Mouse (Mus musculus) midbrain, postnatal 0 days (tissue): Measurements from ENCODE around the gene Mettl2. TPM values are rescaled to one million over a fixed set of nuclear protein-coding genes. Genes with fewer than 3 reads are reported as not detected.

Experiments
- ATAC-seq: fragments of 200-750 bp; cut with Nextera tagmentation; 2 replicates; pipeline ENCODE4 v1.8.0; 2017; ENCODE audit warnings: moderate number of reproducible peaks, mild to moderate bottlenecking, moderate TSS enrichment, moderate library complexity; ENCODE audit not compliant: low FRiP score
- DNase-seq: peaks from one replicate; pipeline ENCODE4 v3.0.0-alpha.2; 2015; ENCODE audit warnings: low spot score
- H3K27ac ChIP-seq: fragments of 300-500 bp; sonication (generic); 2 replicates; pipeline ENCODE4 v1.5.1; 2014; ENCODE audit warnings: low read depth, mild to moderate bottlenecking, low read length, mixed read lengths
- H3K27me3 ChIP-seq: fragments of 300-500 bp; sonication (generic); 2 replicates; pipeline ENCODE4 v1.6.1; 2014; ENCODE audit warnings: low read length, control low read depth, mixed read lengths; ENCODE audit not compliant: insufficient read depth
- H3K36me3 ChIP-seq: fragments of 300-500 bp; sonication (generic); 2 replicates; pipeline ENCODE4 v1.6.1; 2014; ENCODE audit warnings: low read length, control low read depth, mixed read lengths; ENCODE audit not compliant: insufficient read depth
- H3K4me1 ChIP-seq: fragments of 300-500 bp; sonication (generic); 2 replicates; pipeline ENCODE4 v1.6.1; 2014; ENCODE audit warnings: mild to moderate bottlenecking, control low read depth, antibody characterized with exemption, low read length, mixed read lengths; ENCODE audit not compliant: insufficient read depth
- H3K4me2 ChIP-seq: fragments of 300-500 bp; sonication (generic); 2 replicates; pipeline ENCODE4 v1.6.1; 2014; ENCODE audit warnings: low read depth, mild to moderate bottlenecking, low read length, mixed read lengths; ENCODE audit not compliant: poor library complexity, severe bottlenecking
- H3K4me3 ChIP-seq: fragments of 300-500 bp; sonication (generic); 2 replicates; pipeline ENCODE4 v1.5.1; 2014; ENCODE audit warnings: low read depth, mild to moderate bottlenecking, low read length, moderate library complexity
- H3K9ac ChIP-seq: fragments of 300-500 bp; sonication (generic); replicated peaks from 2 replicates; pipeline ENCODE4 v1.6.1; 2014; ENCODE audit warnings: mild to moderate bottlenecking, low read length, moderate library complexity, mixed read lengths; ENCODE audit not compliant: poor library complexity, severe bottlenecking
- H3K9me3 ChIP-seq: fragments of 300-500 bp; sonication (generic); 2 replicates; pipeline ENCODE4 v1.6.1; 2016; ENCODE audit warnings: low read length, control low read depth
- CTCF ChIP-seq: IDR thresholded peaks from 2 replicates; pipeline ENCODE4 v1.5.1; 2016; ENCODE audit warnings: antibody characterized with exemption, mild to moderate bottlenecking
- WGBS: fragments of 180-500 bp; shearing (Covaris S2); extraction: QIAGEN DNeasy Blood & Tissue Kit; methylation state at CpG from one replicate; pipeline ENCODE4 v1.1.7; 2014; 5-methylcytosine and 5-hydroxymethylcytosine counted together
- polyA plus RNA-seq: library from polyadenylated mRNA; unstranded; fragments of >200 nt; fragmentation: Nextera tagmentation; extraction: Ambion mirVana; gene quantifications from 2 replicates; pipeline ENCODE4 v1.2.1, GENCODE M21; 2015
- total RNA-seq: library from RNA; depleted of rRNA; stranded (reverse); fragments of >200 nt; gene quantifications from 2 replicates; pipeline ENCODE4 v1.2.3, GENCODE M21; 2014

The Mettl2 gene
- total and polyA plus RNA-seq, 2 experiments from 2014 or later = 28.0 to 35.6 TPM

GRCm38 (mm10) chr11:105150691-105151090 lies 24.5 kb downstream of the Mettl2 start:
- H3K4me2 ChIP-seq = no peak overlapping the region
- H3K9me3 ChIP-seq = no peaks in the 10 kb centered on the region
- no peak overlapping the region for H3K9ac ChIP-seq
- DNase-seq (no peak), ATAC-seq (no peak)
- H3K27me3 ChIP-seq = no peaks in the 10 kb centered on the region
- no peak for TF ChIP-seq CTCF
- no peak overlapping the region for H3K27ac ChIP-seq
- no peak overlapping the region for H3K4me3 ChIP-seq
- H3K36me3 ChIP-seq = no peaks in the 10 kb centered on the region
- 53% methylated on average over 4 of the region's 4 CpGs for WGBS
- H3K4me1 ChIP-seq = no peaks in the 10 kb centered on the region; the same call in 1 of the 2 replicates

- no peak for TF ChIP-seq CTCF
- H3K9me3 ChIP-seq = no peaks in the 10 kb centered on the region
- 19% methylated on average over 18 of the region's 19 CpGs for WGBS
- H3K4me1 ChIP-seq = no peaks in the 10 kb centered on the region; the same call in 1 of the 2 replicates
- H3K9ac ChIP-seq = no peak overlapping the region; the same call in 1 of the 2 replicates
- no peaks in the 10 kb centered on the region for H3K36me3 ChIP-seq
- DNase-seq (no peak), ATAC-seq (no peak)
- H3K4me2 ChIP-seq = peak overlapping the region; percentile 20
- no peak overlapping the region for H3K27ac ChIP-seq
- H3K27me3 ChIP-seq = no peaks in the 10 kb centered on the region
- no peak overlapping the region for H3K4me3 ChIP-seq
Measured at GRCm38 (mm10) chr11:105151226-105152016, 25.2 kb downstream of the Mettl2 start.

- Histone ChIP-seq H3K4me1 (no peaks in the 10 kb centered on the region; the same call in 1 of the 2 replicates), H3K27me3 (no peaks in the 10 kb centered on the region), H3K4me3 (no peak overlapping the region), H3K4me2 (peak overlapping the region; percentile 20; the same call in 1 of the 2 replicates), H3K9ac (no peak overlapping the region), H3K9me3 (no peaks in the 10 kb centered on the region), H3K36me3 (no peaks in the 10 kb centered on the region), H3K27ac (no peak overlapping the region)
- no peak for TF ChIP-seq CTCF
- ATAC-seq (no peak), DNase-seq (no peak)
- WGBS = 80% methylated on average over 1 of the region's 4 CpGs
Measured at GRCm38 (mm10) chr11:105152017-105152300, 25.7 kb downstream of the Mettl2 start.

- WGBS = 87% methylated on average over 11 of the region's 11 CpGs
Measured at GRCm38 (mm10) chr11:105152357-105152899, 26.2 kb downstream of the Mettl2 start.

GRCm38 (mm10) chr11:105153068-105153833 lies 27.0 kb downstream of the Mettl2 start:
- no peak overlapping the region for H3K4me3 ChIP-seq
- peak; percentile 35 for DNase-seq
- 31% methylated on average over 12 of the region's 12 CpGs for whole genome bisulfite sequencing
- no peaks in the 10 kb centered on the region for H3K36me3 ChIP-seq
- H3K9ac ChIP-seq = no peak overlapping the region
- H3K27ac ChIP-seq = no peak overlapping the region
- no peaks in the 10 kb centered on the region for H3K27me3 ChIP-seq
- H3K4me2 ChIP-seq = no peak overlapping the region
- no peaks in the 10 kb centered on the region; the same call in 1 of the 2 replicates for H3K4me1 ChIP-seq
- peak; percentile 54; the same call in 1 of the 2 replicates for ATAC-seq
- no peaks in the 10 kb centered on the region for H3K9me3 ChIP-seq
- TF ChIP-seq CTCF = no peak

More at GRCm38 (mm10) chr11:105152357-105152899, 26.2 kb downstream of the Mettl2 start:
- ATAC-seq (no peak), DNase-seq (no peak)
- no peak overlapping the region for H3K4me2 ChIP-seq
- H3K4me3 ChIP-seq = no peak overlapping the region
- H3K9ac ChIP-seq = no peak overlapping the region
- no peak overlapping the region for H3K27ac ChIP-seq
- TF ChIP-seq CTCF = no peak
- H3K4me1 ChIP-seq = no peaks in the 10 kb centered on the region; the same call in 1 of the 2 replicates
- H3K9me3 ChIP-seq = no peaks in the 10 kb centered on the region
- no peaks in the 10 kb centered on the region for H3K27me3 ChIP-seq
- no peaks in the 10 kb centered on the region for H3K36me3 ChIP-seq
